Mouse (Mus musculus) monocyte, adult 2 months (primary cell): ENCODE results near the gene Itga11.
A peak's percentile ranks its signal among the peaks of the same experiment; 100 is the strongest.
"Not testable (repeated sequence)": the region's sequence is repeated elsewhere in the genome, so short reads cannot be mapped to it uniquely, and the experiment has no call there.

Experiments
- DNase-seq, 2 experiments: peaks; one replicate each; pipeline ENCODE4 v3.0.0; 2022; ENCODE audit warnings: low spot score in 2 of 2, low read depth in 1 of 2

The Itga11 gene

GRCm38 (mm10) chr9:62816323-62817098, 138.9 kb downstream of the Itga11 start:
- DNase-seq: no peak

- DNase-seq: no peak
Measured at GRCm38 (mm10) chr9:62817099-62817571, 139.5 kb downstream of the Itga11 start.

GRCm38 (mm10) chr9:62817828-62818614, 140.4 kb downstream of the Itga11 start:
- DNase-seq: no peak

GRCm38 (mm10) chr9:62819494-62819893, 141.9 kb downstream of the Itga11 start:
- no peak for DNase-seq

- not testable (repeated sequence) for DNase-seq
Measured at GRCm38 (mm10) chr9:62819910-62820309, 142.3 kb downstream of the Itga11 start.

- DNase-seq: no peak
Measured at GRCm38 (mm10) chr9:62820829-62821228, 143.2 kb downstream of the Itga11 start.

- no peak for DNase-seq
Measured at GRCm38 (mm10) chr9:62821811-62822210, 144.2 kb downstream of the Itga11 start.

- DNase-seq: no peak
Measured at GRCm38 (mm10) chr9:62825791-62826393, 148.3 kb downstream of the Itga11 start.

GRCm38 (mm10) chr9:62826456-62826855, 148.8 kb downstream of the Itga11 start:
- DNase-seq: no peak

GRCm38 (mm10) chr9:62827939-62828652, 150.5 kb downstream of the Itga11 start:
- no peak for DNase-seq

GRCm38 (mm10) chr9:62828662-62829086, 151.0 kb downstream of the Itga11 start:
- DNase-seq: peak; percentile 94

GRCm38 (mm10) chr9:62829877-62830276, 152.3 kb downstream of the Itga11 start:
- no peak for DNase-seq
